Mouse (Mus musculus) megakaryocyte, embryonic 14.5 days (primary cell): ENCODE measurements around the gene Rps6kb2. TPM values are rescaled to one million over a fixed set of nuclear protein-coding genes. Genes with fewer than 3 reads are reported as not detected.

Source experiments
- H3K27me3 ChIP-seq: replicated peaks from 2 replicates; pipeline ENCODE3; 2012; ENCODE audit warnings: inconsistent platforms
- H3K36me3 ChIP-seq: replicated peaks from 2 replicates; pipeline ENCODE3; 2012; ENCODE audit warnings: low read length, inconsistent platforms, mixed read lengths
- H3K4me1 ChIP-seq: 2 replicates; pipeline ENCODE4 v1.6.1; 2012; ENCODE audit warnings: inconsistent platforms
- H3K4me3 ChIP-seq: replicated peaks from 2 replicates; pipeline ENCODE3; 2012; ENCODE audit warnings: moderate library complexity, mild to moderate bottlenecking, inconsistent platforms
- H3K9me3 ChIP-seq: 2 replicates; pipeline ENCODE4 v1.6.1; 2012; ENCODE audit warnings: inconsistent platforms
- FLI1 ChIP-seq: IDR thresholded peaks from 2 replicates; pipeline ENCODE4 v1.6.1; 2012; ENCODE audit warnings: low read length, inconsistent platforms, mixed read lengths
- GATA1 ChIP-seq: IDR thresholded peaks from 3 replicates; pipeline ENCODE4 v1.6.1; 2012; ENCODE audit warnings: mixed read lengths, low read length, inconsistent platforms, borderline replicate concordance
- polyA plus RNA-seq: library from polyadenylated mRNA; stranded (reverse); fragments of >175 nt; gene quantifications from 2 replicates; pipeline ENCODE4 v1.2.3, GENCODE M21; 2012; ENCODE audit warnings: low replicate concordance; ENCODE audit not compliant: insufficient read depth

Gene Rps6kb2
- polyA plus RNA-seq, 1 experiment, result 108 TPM

DNA sequence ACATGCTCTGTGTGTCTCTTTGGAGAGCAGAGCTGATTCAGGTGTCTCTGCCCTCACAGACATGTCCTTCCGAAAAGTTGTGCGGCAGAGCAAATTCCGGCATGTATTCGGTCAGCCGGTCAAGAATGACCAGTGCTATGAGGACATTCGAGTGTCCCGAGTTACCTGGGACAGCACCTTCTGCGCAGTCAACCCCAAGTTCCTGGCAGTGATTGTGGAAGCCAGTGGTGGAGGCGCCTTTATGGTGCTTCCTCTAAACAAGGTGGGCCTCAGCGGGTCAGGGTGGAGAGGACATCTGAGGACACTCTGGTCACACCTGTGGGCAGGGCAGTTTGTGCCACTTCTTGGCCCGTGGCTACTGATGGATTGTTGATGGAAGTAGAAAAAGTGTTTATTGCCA, 13.9 kb downstream of the Rps6kb2 start:
- Histone ChIP-seq H3K36me3 (peaks cover 56% of the 10 kb centered on the region), H3K4me1 (peaks cover 87% of the 10 kb centered on the region)
- TF ChIP-seq FLI1, result no peak

GRCm38 (mm10) chr19:4148819-4149218, 14.3 kb downstream of the Rps6kb2 start:
- H3K9me3 ChIP-seq, result no peaks in the 10 kb centered on the region; the same call in 1 of the 2 replicates
- peak overlapping the region; percentile 92 for H3K4me3 ChIP-seq
- H3K27me3 ChIP-seq, result no peaks in the 10 kb centered on the region
- H3K36me3 ChIP-seq, result peaks cover 51% of the 10 kb centered on the region
- TF ChIP-seq GATA1 (no peak), FLI1 (no peak)
- peaks cover 87% of the 10 kb centered on the region for H3K4me1 ChIP-seq

More for the DNA sequence above, 13.9 kb downstream of the Rps6kb2 start:
- Histone ChIP-seq H3K27me3 (no peaks in the 10 kb centered on the region), H3K9me3 (no peaks in the 10 kb centered on the region; the same call in 1 of the 2 replicates), H3K4me3 (peak overlapping the region; percentile 92)

DNA sequence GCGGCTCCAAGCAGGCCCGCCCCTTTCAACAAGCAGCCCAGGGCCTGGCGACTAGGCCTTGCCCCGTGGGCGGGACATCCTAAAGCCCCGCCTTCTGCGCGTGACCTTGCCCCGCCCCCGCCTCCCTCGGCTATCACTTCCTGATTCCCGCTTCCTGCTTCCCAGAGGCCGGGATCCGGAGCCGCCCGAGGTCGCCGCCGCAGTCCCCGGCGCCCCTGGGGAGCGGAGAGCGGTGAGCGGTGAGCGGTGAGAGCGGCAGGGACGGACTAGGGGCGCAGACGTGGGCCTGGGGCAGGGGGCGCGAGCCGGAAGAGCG, 14.7 kb downstream of the Rps6kb2 start, which contains the start of gene Coro1b:
Gene Coro1b (plus strand): TSS at position 129 of the 316 bp plus-strand sequence.
- Histone ChIP-seq H3K4me1 (peaks cover 87% of the 10 kb centered on the region), H3K27me3 (peaks cover under 1% of the 10 kb centered on the region)

GRCm38 (mm10) chr19:4147782-4148490, 15.2 kb downstream of the Rps6kb2 start:
- peaks cover 6% of the 10 kb centered on the region for H3K27me3 ChIP-seq
- peaks cover 85% of the 10 kb centered on the region for H3K4me1 ChIP-seq
- TF ChIP-seq FLI1 (no peak), GATA1 (no peak)

More for the DNA sequence above, 14.7 kb downstream of the Rps6kb2 start, which contains the start of gene Coro1b:
- Histone ChIP-seq H3K4me3 (peak within 1 kb of the TSS; percentile 92), H3K9me3 (no peaks in the 10 kb centered on the region; the same call in 1 of the 2 replicates), H3K36me3 (peaks cover 47% of the 10 kb centered on the region)
- TF ChIP-seq FLI1 (no peak), GATA1 (no peak)

DNA sequence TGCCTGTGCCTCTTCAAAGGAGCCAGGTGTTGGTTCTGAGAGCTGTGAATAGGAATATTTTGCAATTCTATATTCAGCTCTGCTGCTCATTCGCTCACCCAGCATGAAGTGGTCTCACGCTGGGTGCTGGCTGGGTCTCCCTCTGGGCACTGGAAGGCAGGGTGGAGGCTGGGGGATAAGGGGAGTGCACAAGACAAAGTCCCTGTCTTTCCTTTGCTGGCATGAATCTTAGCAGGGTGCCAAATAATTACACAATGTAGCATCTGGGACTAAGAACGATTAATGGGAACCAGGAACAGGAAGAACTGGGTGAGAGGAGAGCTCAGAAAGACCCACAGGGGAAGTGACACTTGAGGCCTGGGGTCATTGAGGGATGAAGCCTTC, 16.1 kb downstream of the Rps6kb2 start:
- H3K27me3 ChIP-seq, result peaks cover 13% of the 10 kb centered on the region
- peaks cover 84% of the 10 kb centered on the region for H3K4me1 ChIP-seq
- no peak overlapping the region for H3K4me3 ChIP-seq
- H3K9me3 ChIP-seq, result no peaks in the 10 kb centered on the region; the same call in 1 of the 2 replicates
- TF ChIP-seq GATA1, result no peak
- no peak for TF ChIP-seq FLI1
- H3K36me3 ChIP-seq, result peaks cover 33% of the 10 kb centered on the region

More at GRCm38 (mm10) chr19:4147782-4148490, 15.2 kb downstream of the Rps6kb2 start:
- peak overlapping the region; percentile 92 for H3K4me3 ChIP-seq
- peaks cover 42% of the 10 kb centered on the region for H3K36me3 ChIP-seq
- H3K9me3 ChIP-seq, result no peaks in the 10 kb centered on the region; the same call in 1 of the 2 replicates

DNA sequence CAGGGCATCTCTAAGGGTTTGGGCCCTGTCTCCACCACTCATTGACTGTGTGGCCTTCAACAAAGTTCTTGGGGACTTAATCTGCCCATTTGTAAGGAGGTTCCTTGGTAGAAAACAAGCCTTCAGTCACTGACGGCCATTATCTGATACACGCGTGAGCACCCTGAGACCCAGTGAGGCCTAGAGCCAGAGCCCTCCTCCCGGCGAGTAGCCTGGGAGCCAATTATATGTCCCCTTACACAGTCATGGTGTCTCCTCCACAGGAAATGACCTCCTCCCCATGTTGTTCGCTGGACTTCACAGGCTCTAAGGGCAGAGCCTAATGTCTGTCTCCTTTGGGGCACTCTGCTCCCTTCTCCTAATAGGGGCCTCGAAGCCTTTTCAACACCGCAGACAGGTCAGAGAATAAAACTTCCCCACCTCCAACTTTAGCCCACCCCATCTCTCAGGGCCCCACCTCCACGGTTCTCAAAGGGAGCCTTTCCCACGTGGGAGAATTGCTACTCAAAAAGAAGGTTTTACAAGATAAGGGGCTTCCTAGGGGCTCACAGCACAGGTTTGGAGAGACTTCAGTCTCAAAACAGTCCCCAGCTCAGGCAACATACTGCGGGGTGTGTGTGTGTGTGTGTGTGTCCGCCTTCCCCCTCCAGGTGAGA, 16.7 kb downstream of the Rps6kb2 start:
- peaks cover 79% of the 10 kb centered on the region for H3K4me1 ChIP-seq
- H3K36me3 ChIP-seq, result peaks cover 28% of the 10 kb centered on the region
- peaks cover 15% of the 10 kb centered on the region for H3K27me3 ChIP-seq
- H3K9me3 ChIP-seq, result no peaks in the 10 kb centered on the region; the same call in 1 of the 2 replicates
- TF ChIP-seq GATA1 (no peak), FLI1 (no peak)
- no peak overlapping the region for H3K4me3 ChIP-seq

DNA sequence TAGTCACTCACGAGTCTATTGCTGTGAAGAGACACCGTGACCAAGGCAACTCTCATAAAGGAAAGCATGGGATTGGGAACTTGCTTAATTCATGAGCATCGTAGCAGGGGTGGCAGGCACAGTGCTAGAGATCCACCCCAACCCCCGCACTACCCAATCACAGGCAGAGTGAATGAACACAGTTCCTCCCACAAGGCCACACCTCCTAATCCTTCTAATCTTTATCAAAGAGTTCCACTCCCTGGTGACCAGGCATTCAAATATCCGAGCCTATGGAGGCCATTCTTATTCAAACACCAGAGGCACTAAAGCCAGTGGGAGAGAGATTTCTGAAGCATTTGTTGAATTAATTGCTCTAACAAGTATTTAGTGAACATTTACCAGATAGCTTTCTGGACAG, 17.2 kb downstream of the Rps6kb2 start:
- Histone ChIP-seq H3K4me3 (no peak overlapping the region), H3K4me1 (peaks cover 73% of the 10 kb centered on the region), H3K27me3 (peaks cover 20% of the 10 kb centered on the region), H3K36me3 (peaks cover 22% of the 10 kb centered on the region), H3K9me3 (no peaks in the 10 kb centered on the region; the same call in 1 of the 2 replicates)
- TF ChIP-seq GATA1 (no peak), FLI1 (no peak)

DNA sequence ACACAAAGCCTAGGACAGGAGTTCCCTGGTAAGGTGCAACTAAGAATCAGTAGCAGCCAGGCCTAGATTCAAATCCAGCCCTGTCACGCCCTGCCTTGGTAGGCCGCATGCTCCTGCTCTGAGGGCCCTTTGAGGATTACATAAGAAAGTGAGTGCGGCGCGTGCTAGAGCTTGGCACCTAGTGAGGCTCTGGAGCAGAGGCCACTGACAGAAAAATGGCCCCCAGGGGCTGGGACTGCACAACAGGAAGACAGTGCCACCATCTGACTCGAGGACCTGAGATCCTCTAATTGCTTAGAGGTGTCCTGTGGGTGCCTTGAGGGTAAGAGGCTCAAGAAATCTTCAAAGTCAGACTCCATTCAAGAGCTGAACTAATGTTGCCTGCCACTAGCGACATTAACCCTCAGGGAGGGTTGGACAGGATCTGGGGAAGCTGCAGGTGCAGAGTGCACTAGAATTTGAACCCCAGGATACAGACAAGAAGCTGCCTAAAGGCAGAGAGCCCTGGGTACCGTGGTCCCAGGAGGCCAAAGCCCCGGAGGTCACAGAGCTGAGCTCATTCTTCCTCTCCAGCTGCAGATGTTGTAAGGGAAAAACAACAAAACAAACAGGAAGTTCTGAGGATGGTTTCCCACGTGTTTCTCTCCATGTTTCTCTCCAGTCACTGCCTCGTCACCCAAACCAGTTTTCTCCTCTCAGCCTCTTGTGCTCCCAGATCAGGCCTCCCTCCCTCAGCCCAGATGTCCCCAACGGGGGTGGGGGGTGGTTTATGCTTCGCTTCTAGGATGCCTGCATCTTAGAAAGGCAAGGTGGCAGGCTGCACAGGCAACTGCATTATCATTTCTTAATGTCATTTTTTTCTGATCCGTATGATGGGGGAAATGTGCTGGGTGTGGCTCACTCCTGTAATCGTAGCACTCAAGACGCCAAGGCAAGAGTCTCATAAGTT, 18.3 kb downstream of the Rps6kb2 start:
- Histone ChIP-seq H3K4me1 (peaks cover 69% of the 10 kb centered on the region), H3K4me3 (no peak overlapping the region), H3K36me3 (peaks cover 11% of the 10 kb centered on the region), H3K27me3 (peaks cover 30% of the 10 kb centered on the region), H3K9me3 (no peaks in the 10 kb centered on the region; the same call in 1 of the 2 replicates)
- TF ChIP-seq GATA1 (no peak), FLI1 (no peak)

DNA sequence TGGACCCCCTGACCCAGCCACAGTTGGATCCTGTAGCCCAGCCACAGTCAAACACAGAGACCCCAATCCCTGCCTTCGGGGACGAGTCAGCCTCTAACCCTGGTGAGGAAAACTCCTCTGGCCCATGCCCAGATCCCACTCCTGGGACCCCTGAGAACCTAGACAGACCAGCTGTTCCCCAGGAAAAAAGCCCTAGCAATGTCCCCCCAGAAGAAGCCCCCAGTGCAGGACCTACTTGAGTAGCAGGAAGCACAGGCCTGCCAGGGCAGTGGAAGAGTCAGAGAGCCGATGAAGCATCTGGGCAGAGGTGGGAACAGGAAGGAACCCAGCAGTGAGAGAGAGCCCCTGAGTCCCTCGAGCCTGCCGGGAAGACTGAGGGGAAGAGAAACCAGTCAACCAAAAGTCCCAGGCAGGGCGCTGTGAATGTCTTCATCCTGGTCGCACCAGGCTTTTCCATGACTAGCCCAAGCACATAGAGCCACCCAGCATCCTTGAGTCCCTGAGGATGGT, 19.3 kb downstream of the Rps6kb2 start, which contains the start of gene Cabp4:
Gene Cabp4 (minus strand): TSS at position 275 of the 510 bp plus-strand sequence.
- peaks cover 2% of the 10 kb centered on the region for H3K36me3 ChIP-seq
- no peak within 1 kb of the TSS for H3K4me3 ChIP-seq
- H3K9me3 ChIP-seq, result no peaks in the 10 kb centered on the region; the same call in 1 of the 2 replicates
- TF ChIP-seq FLI1, result no peak
- TF ChIP-seq GATA1, result no peak
- peaks cover 68% of the 10 kb centered on the region for H3K4me1 ChIP-seq
- peaks cover 35% of the 10 kb centered on the region for H3K27me3 ChIP-seq
